Mouse (Mus musculus): ENCODE measurements around the gene Cdh20.

- TF ChIP-seq CTCF (IDR thresholded peaks at IDR 0.05; ENCODE audit: low read depth, low read length) (no peak), POLR2A (IDR thresholded peaks at IDR 0.05; ENCODE audit: extremely low read depth, insufficient read depth, low read length) (no peak)
Observed at GRCm38 (mm10) chr1:104917307-104917836, 149.0 kb downstream of the Cdh20 start.
